Mouse (Mus musculus): ENCODE measurements around the gene Tas2r135. TPM values are rescaled to one million over a fixed set of nuclear protein-coding genes. Genes with fewer than 3 reads are reported as not detected.

Gene Tas2r135
- polyA plus RNA-seq, 1 experiment from 2014 or later, result not detected

DNA sequence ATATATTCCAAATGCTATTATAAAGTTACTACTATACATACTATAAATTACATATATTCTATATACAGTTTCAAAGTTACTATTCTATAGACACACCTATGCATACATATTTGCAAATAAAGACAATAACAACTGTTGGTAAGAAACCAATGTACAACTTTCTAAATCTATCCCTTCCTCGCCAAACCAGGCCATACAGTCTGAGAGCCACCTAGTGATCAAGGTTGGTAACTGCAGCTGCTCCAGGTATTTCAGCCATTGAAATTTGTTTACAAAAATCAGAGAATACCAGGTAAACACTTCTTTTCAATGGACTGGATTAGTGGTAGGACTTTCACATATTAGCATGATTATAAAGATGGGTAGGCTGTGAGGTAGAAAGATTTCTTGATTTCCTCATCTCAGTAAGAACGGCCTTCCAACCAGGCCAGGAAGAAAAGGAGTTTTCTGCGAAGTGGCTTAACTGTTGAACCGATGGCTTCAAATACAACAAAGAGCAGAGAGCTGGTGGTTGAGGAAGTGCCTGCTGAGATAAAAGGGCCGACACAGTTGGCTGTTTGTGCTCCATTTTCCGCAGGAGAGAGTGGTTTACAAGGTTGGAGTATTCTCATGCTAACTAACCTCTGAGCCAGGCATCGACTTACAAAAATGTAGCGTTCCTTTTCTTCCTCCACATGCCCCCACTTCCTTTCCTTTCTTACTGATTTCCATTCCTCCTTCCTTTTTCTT, 24.7 kb upstream of the Tas2r135 start:
- Histone ChIP-seq H3K27ac (no peak overlapping the region), H3K4me2 (replicated peaks) (peak overlapping the region; percentile 24), H3K9me3 (ENCODE audit: control insufficient read depth, low read length) (no peaks in the 10 kb centered on the region), H3K27me3 (ENCODE audit: control insufficient read depth, insufficient read depth, low read length) (no peaks in the 10 kb centered on the region), H3K4me1 (replicated peaks; ENCODE audit: control insufficient read depth, insufficient read depth, low read length) (no peaks in the 10 kb centered on the region), H3K9ac (peak overlapping the region; percentile 21; the same call in 1 of the 2 replicates), H3K36me3 (replicated peaks; ENCODE audit: control insufficient read depth, insufficient read depth) (no peaks in the 10 kb centered on the region), H3K4me3 (replicated peaks; ENCODE audit: low read length) (no peak overlapping the region)
- WGBS, result 2% methylated on average over 8 of the region's 8 CpGs
- ATAC-seq (ENCODE audit: low FRiP score) (no peak), DNase-seq (ENCODE audit: low spot score) (peak; percentile 84)

DNA sequence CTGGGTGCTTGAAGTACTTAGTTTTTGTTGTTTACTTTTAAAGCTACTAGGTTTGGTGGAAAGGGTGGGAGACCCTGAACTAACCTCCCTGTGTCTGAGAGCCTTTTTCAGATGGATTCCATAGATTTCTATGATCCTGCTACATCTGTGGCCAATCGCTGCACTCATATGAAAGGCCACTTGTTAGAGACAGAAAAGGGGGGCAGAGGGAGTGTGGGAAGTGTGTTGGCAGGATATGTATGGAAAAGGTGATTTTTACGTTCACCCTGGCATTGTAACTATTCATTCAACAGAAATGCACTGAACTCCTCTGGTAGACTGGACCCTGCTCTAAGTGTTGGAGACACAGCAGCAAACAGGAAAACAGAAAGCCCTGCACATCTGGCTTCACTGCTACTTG, 24.0 kb upstream of the Tas2r135 start:
- ATAC-seq (ENCODE audit: low FRiP score), result no peak
- Histone ChIP-seq H3K9ac (no peak overlapping the region), H3K27ac (no peak overlapping the region), H3K4me3 (replicated peaks; ENCODE audit: low read length) (no peak overlapping the region), H3K4me1 (replicated peaks; ENCODE audit: control insufficient read depth, insufficient read depth, low read length) (no peaks in the 10 kb centered on the region), H3K9me3 (ENCODE audit: control insufficient read depth, low read length) (no peaks in the 10 kb centered on the region), H3K4me2 (replicated peaks) (no peak overlapping the region), H3K27me3 (ENCODE audit: control insufficient read depth, insufficient read depth, low read length) (no peaks in the 10 kb centered on the region), H3K36me3 (replicated peaks; ENCODE audit: control insufficient read depth, insufficient read depth) (no peaks in the 10 kb centered on the region)
- no peak for DNase-seq (ENCODE audit: low spot score)
- WGBS, result 32% methylated on average over 2 of the region's 2 CpGs

GRCm38 (mm10) chr6:42381916-42382381, 23.3 kb upstream of the Tas2r135 start:
- 73% methylated on average over 9 of the region's 9 CpGs for WGBS
- Histone ChIP-seq H3K36me3 (replicated peaks; ENCODE audit: control insufficient read depth, insufficient read depth) (no peaks in the 10 kb centered on the region), H3K27ac (no peak overlapping the region), H3K4me1 (replicated peaks; ENCODE audit: control insufficient read depth, insufficient read depth, low read length) (no peaks in the 10 kb centered on the region), H3K4me2 (replicated peaks) (no peak overlapping the region), H3K9me3 (ENCODE audit: control insufficient read depth, low read length) (no peaks in the 10 kb centered on the region), H3K9ac (no peak overlapping the region), H3K4me3 (replicated peaks; ENCODE audit: low read length) (no peak overlapping the region), H3K27me3 (ENCODE audit: control insufficient read depth, insufficient read depth, low read length) (no peaks in the 10 kb centered on the region)
- ATAC-seq (ENCODE audit: low FRiP score) (no peak), DNase-seq (ENCODE audit: low spot score) (no peak)

DNA sequence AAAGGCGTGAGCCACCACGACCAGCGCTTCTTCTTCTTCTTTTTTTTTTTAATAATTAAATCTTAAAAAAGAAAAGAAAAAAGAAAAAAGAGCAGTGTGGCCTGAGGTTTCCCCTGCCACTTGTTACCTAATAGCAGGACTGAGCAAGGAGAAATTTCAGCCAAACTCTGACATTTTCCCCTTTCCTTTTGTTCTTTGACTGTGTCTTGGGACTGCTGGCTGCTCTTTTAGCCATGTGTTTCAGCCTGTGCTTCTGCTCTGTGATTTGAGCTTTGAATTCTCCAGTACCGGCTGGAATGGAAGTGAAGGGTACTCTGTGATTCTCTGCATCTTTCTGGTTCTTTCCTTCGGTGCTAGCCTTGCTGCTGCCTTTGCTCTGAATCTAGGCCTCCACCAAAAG, 21.9 kb upstream of the Tas2r135 start:
- Histone ChIP-seq H3K27ac (no peak overlapping the region), H3K36me3 (replicated peaks; ENCODE audit: control insufficient read depth, insufficient read depth) (no peaks in the 10 kb centered on the region), H3K9ac (no peak overlapping the region), H3K4me3 (replicated peaks; ENCODE audit: low read length) (no peak overlapping the region), H3K4me1 (replicated peaks; ENCODE audit: control insufficient read depth, insufficient read depth, low read length) (no peaks in the 10 kb centered on the region), H3K4me2 (replicated peaks) (no peak overlapping the region), H3K9me3 (ENCODE audit: control insufficient read depth, low read length) (no peaks in the 10 kb centered on the region), H3K27me3 (ENCODE audit: control insufficient read depth, insufficient read depth, low read length) (no peaks in the 10 kb centered on the region)
- DNase-seq (ENCODE audit: low spot score) (no peak), ATAC-seq (ENCODE audit: low FRiP score) (no peak)
- 93% methylated on average over 5 of the region's 5 CpGs for WGBS

GRCm38 (mm10) chr6:42385635-42386034, 19.6 kb upstream of the Tas2r135 start:
- WGBS, result 86% methylated on average over 4 of the region's 4 CpGs

DNA sequence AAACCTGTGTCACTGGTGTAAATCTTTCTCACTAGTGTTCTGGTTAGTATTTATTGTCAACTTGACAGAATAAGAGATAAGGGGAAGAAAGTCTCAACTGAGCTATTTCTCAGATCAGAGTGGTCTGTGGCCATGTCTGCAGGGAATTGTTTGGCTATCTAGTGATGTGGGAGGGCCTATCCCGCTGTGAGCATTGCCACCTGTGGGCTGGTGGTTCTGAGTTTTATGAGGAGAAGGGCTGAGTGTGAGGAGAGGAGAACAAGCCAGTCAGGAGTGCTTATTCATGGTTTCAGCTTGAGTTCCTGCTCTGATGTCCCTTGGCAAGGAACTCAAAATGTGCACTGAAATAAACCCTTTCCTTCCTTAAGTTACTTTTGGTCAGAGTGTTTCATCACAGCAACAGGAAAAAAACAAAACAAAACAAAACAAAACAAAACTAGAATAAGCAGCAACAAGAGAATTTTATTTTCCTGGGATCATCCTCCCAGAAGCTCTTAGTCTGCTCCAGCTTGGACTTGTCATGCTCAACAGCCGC, 13.4 kb upstream of the Tas2r135 start:
- no peaks in the 10 kb centered on the region for H3K4me1 ChIP-seq (replicated peaks; ENCODE audit: control insufficient read depth, insufficient read depth, low read length)
- H3K9ac ChIP-seq, result no peak overlapping the region
- ATAC-seq (ENCODE audit: low FRiP score) (no peak), DNase-seq (ENCODE audit: low spot score) (no peak)
- H3K9me3 ChIP-seq (ENCODE audit: control insufficient read depth, low read length), result no peaks in the 10 kb centered on the region
- H3K27me3 ChIP-seq (ENCODE audit: control insufficient read depth, insufficient read depth, low read length), result no peaks in the 10 kb centered on the region
- no peaks in the 10 kb centered on the region for H3K36me3 ChIP-seq (replicated peaks; ENCODE audit: control insufficient read depth, insufficient read depth)
- no peak overlapping the region for H3K27ac ChIP-seq
- H3K4me2 ChIP-seq (replicated peaks), result no peak overlapping the region
- H3K4me3 ChIP-seq (replicated peaks; ENCODE audit: low read length), result no peak overlapping the region
- WGBS, result 58% methylated on average over 2 of the region's 2 CpGs

More at GRCm38 (mm10) chr6:42385635-42386034, 19.6 kb upstream of the Tas2r135 start:
- ATAC-seq (ENCODE audit: low FRiP score), result no peak
- no peaks in the 10 kb centered on the region for H3K27me3 ChIP-seq (ENCODE audit: control insufficient read depth, insufficient read depth, low read length)
- no peaks in the 10 kb centered on the region for H3K36me3 ChIP-seq (replicated peaks; ENCODE audit: control insufficient read depth, insufficient read depth)
- H3K27ac ChIP-seq, result no peak overlapping the region
- no peak overlapping the region for H3K4me3 ChIP-seq (replicated peaks; ENCODE audit: low read length)
- no peak overlapping the region for H3K9ac ChIP-seq
- no peak overlapping the region for H3K4me2 ChIP-seq (replicated peaks)
- no peak for DNase-seq (ENCODE audit: low spot score)
- no peaks in the 10 kb centered on the region for H3K4me1 ChIP-seq (replicated peaks; ENCODE audit: control insufficient read depth, insufficient read depth, low read length)
- no peaks in the 10 kb centered on the region for H3K9me3 ChIP-seq (ENCODE audit: control insufficient read depth, low read length)

GRCm38 (mm10) chr6:42395960-42396809, 9.0 kb upstream of the Tas2r135 start:
- no peaks in the 10 kb centered on the region for H3K9me3 ChIP-seq (ENCODE audit: control insufficient read depth, low read length)
- no peaks in the 10 kb centered on the region for H3K4me1 ChIP-seq (replicated peaks; ENCODE audit: control insufficient read depth, insufficient read depth, low read length)
- no peak overlapping the region for H3K4me3 ChIP-seq (replicated peaks; ENCODE audit: low read length)
- ATAC-seq (ENCODE audit: low FRiP score), result no peak
- DNase-seq (ENCODE audit: low spot score), result peak; percentile 35
- H3K36me3 ChIP-seq (replicated peaks; ENCODE audit: control insufficient read depth, insufficient read depth), result no peaks in the 10 kb centered on the region
- no peak overlapping the region for H3K27ac ChIP-seq
- no peak overlapping the region for H3K9ac ChIP-seq
- H3K4me2 ChIP-seq (replicated peaks), result no peak overlapping the region
- 70% methylated on average over 9 of the region's 9 CpGs for WGBS
- H3K27me3 ChIP-seq (ENCODE audit: control insufficient read depth, insufficient read depth, low read length), result no peaks in the 10 kb centered on the region

DNA sequence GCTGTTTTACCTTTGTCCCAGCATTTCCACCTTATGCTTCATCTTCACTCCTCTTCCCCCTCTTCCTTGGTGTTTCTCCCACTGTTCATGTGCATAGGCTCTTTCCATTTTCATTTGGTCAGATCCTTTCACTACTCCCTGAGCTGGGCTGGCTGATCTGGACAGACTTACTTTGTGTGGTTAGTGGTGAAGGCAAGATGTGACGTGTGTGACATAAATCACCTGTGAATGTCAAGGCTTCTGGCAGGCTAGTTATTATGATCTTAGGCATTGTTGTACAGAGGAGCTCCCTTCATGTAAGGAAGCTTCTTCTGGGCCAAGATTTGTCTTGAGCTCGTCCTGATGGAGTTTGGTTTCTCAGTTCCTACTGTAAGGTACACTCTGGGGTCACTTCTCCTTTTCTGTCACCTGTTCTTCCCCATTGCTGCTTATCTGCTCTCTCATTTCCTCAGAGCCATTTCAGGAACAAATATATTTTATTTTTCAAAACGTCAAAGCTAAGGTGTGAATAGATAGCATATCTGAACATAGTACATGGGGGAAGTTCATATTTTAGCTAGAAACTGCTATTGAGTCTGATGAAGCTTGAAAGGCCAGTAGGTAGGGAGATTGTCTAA, 8.1 kb upstream of the Tas2r135 start:
- H3K36me3 ChIP-seq (replicated peaks; ENCODE audit: control insufficient read depth, insufficient read depth), result no peaks in the 10 kb centered on the region
- no peak overlapping the region for H3K27ac ChIP-seq
- no peak overlapping the region for H3K4me3 ChIP-seq (replicated peaks; ENCODE audit: low read length)
- no peak overlapping the region for H3K9ac ChIP-seq
- no peaks in the 10 kb centered on the region for H3K27me3 ChIP-seq (ENCODE audit: control insufficient read depth, insufficient read depth, low read length)
- DNase-seq (ENCODE audit: low spot score) (no peak), ATAC-seq (ENCODE audit: low FRiP score) (no peak)
- H3K4me1 ChIP-seq (replicated peaks; ENCODE audit: control insufficient read depth, insufficient read depth, low read length), result no peaks in the 10 kb centered on the region
- H3K4me2 ChIP-seq (replicated peaks), result no peak overlapping the region
- H3K9me3 ChIP-seq (ENCODE audit: control insufficient read depth, low read length), result no peaks in the 10 kb centered on the region
- WGBS, result 76% methylated on average over 3 of the region's 3 CpGs

DNA sequence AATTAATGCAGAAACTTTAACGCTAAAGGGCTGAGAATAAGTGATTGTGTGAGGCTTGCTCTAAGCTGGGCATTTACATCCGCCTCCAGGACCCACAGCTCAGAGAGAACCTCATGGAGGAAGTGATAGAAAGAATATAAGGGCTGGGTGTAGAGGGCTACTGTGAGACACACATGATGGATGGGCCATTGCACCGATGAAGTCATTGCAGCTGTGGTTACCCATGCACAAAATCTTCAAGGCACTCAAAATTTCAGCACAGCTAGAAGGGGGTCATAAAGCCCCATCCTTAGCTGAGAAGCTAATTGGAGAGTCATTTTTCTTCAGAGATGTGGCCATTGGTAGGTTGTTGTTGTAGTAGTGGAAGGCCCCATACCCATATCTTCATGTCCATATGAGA, 6.9 kb upstream of the Tas2r135 start:
- Histone ChIP-seq H3K9me3 (ENCODE audit: control insufficient read depth, low read length) (no peaks in the 10 kb centered on the region), H3K4me1 (replicated peaks; ENCODE audit: control insufficient read depth, insufficient read depth, low read length) (no peaks in the 10 kb centered on the region), H3K36me3 (replicated peaks; ENCODE audit: control insufficient read depth, insufficient read depth) (no peaks in the 10 kb centered on the region), H3K27me3 (ENCODE audit: control insufficient read depth, insufficient read depth, low read length) (no peaks in the 10 kb centered on the region), H3K27ac (no peak overlapping the region), H3K9ac (no peak overlapping the region), H3K4me3 (replicated peaks; ENCODE audit: low read length) (no peak overlapping the region), H3K4me2 (replicated peaks) (no peak overlapping the region)
- DNase-seq (ENCODE audit: low spot score), result no peak
- no peak for ATAC-seq (ENCODE audit: low FRiP score)
- 83% methylated on average over 3 of the region's 3 CpGs for WGBS
